Mouse (Mus musculus) embryonic stem cell, embryonic (primary cell): ENCODE data around the gene Crx.

ENCODE experiments used
- CTCF ChIA-PET, 4 experiments: fragments of 300-600 bp in 2 of 4; fragments of 350-600 bp in 2 of 4; sonication (Branson Sonifier 250); formaldehyde crosslinking; loops; one replicate each; lab custom pipeline; 2022; ENCODE audit warnings: inconsistent platforms in 2 of 4; lab: Charles Lee
- POLR2A ChIA-PET, 4 experiments: fragments of 300-600 bp in 2 of 4; fragments of 350-600 bp in 2 of 4; sonication (Branson Sonifier 250); formaldehyde crosslinking; loops; one replicate each; lab custom pipeline; 2022; ENCODE audit warnings: antibody characterized with exemption in 4 of 4, inconsistent platforms in 1 of 4; lab: Charles Lee

Gene Crx

DNA sequence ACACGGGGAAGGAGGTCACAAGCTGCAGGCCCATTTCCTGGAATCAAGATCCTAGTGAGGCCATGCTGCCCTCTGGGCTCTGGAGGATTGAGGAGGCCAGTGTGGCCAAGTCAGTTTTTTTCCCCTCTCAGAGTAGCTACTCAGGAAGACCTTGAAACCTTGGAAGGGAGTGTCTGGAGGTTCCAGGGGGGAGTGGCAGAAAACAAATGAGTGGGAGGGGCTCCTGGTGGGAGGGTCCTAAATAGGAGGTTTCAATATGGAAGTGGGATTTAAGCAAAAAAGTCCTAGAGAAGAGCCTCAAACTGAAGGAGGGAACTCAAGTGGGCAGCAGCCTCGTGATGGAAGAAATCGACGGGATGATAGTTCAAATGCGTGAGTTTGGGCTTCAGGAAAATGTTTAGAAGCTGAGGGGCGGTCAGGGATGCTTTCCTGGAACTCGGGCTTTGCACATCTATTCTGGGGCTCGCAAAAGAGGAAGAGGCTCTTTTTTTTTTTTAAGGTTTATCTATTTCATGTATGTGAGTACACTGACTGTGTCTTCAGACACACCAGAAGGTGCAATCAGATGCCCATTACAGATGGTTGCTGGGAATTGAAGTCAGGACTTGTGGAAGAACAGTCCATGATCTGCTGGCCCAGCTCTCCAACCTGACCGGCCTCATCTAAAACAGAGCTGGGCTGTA lies 21.7 kb upstream of the Crx start:
- ChIA-PET POLR2A (interaction anchor here in 2 of 4 experiments (0.5 to 1.5 kb wide), 16 partner anchors 8 to 231 kb away, joined by 3 to 13 read pairs (median 3); partner anchors contain the start of genes Crxos (in 2 of the 2), Napa (in 2 of the 2), Selenow (in 1 of the 2) and Slc8a2 (in 1 of the 2)), CTCF (interaction anchor here in 3 of 4 experiments (0.5 to 2.3 kb wide), 11 partner anchors 11 to 388 kb away, joined by 3 to 23 read pairs (median 5); partner anchors contain the start of gene Bicra (in 1 of the 3))

DNA sequence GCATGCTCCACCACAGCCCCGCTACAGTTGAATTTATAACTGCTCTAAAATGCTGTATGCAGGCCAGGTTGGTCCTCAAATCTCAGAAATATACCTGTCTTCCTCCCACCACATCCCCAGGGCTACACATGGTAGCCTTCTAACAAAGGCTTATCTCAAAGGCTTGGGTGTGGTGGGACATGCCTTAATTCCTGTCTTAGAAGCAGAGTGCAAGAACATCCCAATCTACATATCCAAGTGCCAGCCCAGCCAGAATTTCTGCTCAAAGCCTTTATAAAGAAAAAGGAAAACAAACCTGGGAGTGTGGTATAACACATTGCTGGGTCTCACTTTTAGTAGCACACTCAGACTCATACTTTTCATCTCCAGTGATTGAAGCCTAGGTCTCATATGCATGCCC lies 14.5 kb upstream of the Crx start:
- ChIA-PET POLR2A (interaction anchor here in 3 of 4 experiments (1.0 to 2.1 kb wide), 3 partner anchors 10 to 18 kb away, joined by 4 to 11 read pairs (median 6); no protein-coding TSS in a partner anchor), CTCF (interaction anchor here in 1 of 4 experiments (0.6 kb wide), 1 partner anchor 808 kb away, joined by 3 read pairs; no protein-coding TSS in a partner anchor)

DNA sequence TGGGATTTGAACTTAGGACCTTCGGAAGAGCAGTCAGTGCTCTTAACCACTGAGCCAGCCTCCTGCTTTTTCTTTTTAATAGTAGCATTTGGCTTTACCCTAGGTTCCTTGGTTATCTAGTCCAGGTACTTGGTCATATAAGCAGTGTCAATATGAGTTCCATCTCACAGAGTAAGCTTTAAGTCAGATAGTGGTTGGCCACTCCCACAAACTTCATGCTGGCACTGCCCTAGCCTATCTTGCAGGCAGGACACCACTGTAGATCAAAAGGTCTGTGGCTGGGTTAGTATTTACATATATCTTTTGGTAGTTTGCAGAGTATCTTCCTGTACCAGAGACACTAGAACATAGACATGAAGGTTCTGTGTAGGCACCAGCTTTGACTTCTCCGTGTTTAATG lies 4.4 kb upstream of the Crx start:
- POLR2A ChIA-PET = no interaction called here
- CTCF ChIA-PET = interaction anchor here in 2 of 4 experiments (0.8 to 1.9 kb wide), 2 partner anchors 25 to 28 kb away, joined by 3 to 6 read pairs; no protein-coding TSS in a partner anchor

GRCm38 (mm10) chr7:15882317-15882716 lies 2.5 kb upstream of the Crx start, which contains the start of gene Crxos:
Gene Crxos (plus strand): TSS chr7:15882617.
- ChIA-PET POLR2A (interaction anchor here in 3 of 4 experiments (0.6 to 1.1 kb wide), 3 partner anchors 19 to 84 kb away, joined by 3 to 6 read pairs (median 3); no protein-coding TSS in a partner anchor), CTCF (interaction anchor here in 3 of 4 experiments (0.6 to 1.9 kb wide), 3 partner anchors 30 kb away, joined by 3 to 6 read pairs (median 5); no protein-coding TSS in a partner anchor)

DNA sequence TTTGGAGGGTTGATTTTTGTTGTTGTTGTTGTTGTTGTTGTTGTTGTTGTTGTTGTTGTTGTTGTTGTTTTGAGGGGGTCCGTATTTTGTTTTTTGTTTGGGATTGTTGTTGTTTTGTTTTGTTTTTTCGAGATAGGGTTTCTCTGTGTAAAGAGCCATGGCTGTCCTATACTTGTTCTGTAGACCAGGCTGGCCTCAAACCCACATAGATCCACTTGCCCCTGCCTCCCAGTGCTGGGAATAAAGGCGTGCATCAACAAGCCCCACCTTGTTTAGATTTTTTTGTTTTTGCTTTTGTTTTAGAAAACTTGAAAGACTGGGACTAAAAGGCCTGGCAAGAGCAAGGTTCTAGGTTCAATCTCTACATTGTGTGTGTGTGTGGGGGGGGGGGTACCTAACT lies 2.1 kb upstream of the Crx start:
- POLR2A ChIA-PET = interaction anchor here in 2 of 4 experiments (0.6 to 1.1 kb wide), 2 partner anchors 20 to 85 kb away, joined by 3 to 6 read pairs; no protein-coding TSS in a partner anchor

DNA sequence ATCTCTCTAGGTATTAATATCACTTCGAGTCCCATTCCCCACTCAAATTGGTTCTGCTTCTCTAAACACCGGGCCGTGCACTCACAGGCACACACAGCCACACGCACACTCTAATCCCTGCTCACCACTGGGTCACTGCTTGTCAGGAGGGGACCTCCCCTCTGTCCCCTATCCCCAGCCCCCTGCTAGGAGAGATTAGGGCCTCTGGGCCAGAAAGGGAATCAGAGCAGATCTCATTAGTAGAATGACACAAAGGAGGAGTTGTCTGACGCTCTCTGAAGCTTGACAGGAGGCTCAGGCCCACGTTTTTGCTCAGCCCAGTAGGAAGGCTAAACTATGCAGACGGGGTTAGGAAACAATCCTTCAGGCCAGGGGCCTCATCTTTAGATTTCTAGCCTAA lies 1.6 kb upstream of the Crx start:
- ChIA-PET CTCF (interaction anchor here in 1 of 4 experiments (1.0 kb wide), 1 partner anchor 31 kb away, joined by 3 read pairs; no protein-coding TSS in a partner anchor), POLR2A (interaction anchor here in 1 of 4 experiments (1.1 kb wide), 1 partner anchor 20 kb away, joined by 3 read pairs; no protein-coding TSS in a partner anchor)

More for the DNA sequence above, 2.1 kb upstream of the Crx start:
- CTCF ChIA-PET = interaction anchor here in 2 of 4 experiments (0.6 to 1.0 kb wide), 2 partner anchors 30 to 31 kb away, joined by 3 read pairs; no protein-coding TSS in a partner anchor

DNA sequence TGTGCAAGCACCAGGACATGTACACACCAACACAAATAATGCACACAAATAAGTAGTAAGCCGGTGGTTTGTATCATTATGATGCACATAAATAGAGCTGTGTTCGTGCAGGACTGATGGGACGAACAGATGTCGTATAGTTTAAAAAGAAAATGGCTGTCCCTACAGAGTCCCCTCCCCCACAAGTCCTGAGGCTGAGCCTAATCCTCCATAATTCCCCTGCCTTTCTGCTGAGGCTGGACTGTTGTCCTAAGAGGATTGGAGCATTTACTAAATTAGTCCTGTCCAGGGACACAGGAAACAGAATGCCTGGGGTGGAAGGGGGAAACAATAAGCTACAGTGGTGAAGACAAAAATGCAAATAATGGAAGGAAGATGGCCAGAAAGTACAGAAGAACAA lies 15.7 kb downstream of the Crx start:
- ChIA-PET POLR2A (no interaction called here), CTCF (no interaction called here)

GRCm38 (mm10) chr7:15859657-15860056 lies 20.1 kb downstream of the Crx start:
- ChIA-PET CTCF (interaction anchor here (0.6 to 2.0 kb wide), 13 partner anchors 25 to 401 kb away, joined by 3 to 22 read pairs (median 5); partner anchors contain the start of gene Ehd2 (in 1 of the 4)), POLR2A (interaction anchor here in 2 of 4 experiments (0.6 to 1.3 kb wide), 4 partner anchors 9 to 52 kb away, joined by 3 to 4 read pairs (median 4); no protein-coding TSS in a partner anchor)

GRCm38 (mm10) chr7:15839578-15839977 lies 40.2 kb downstream of the Crx start, which contains the start of gene Obox6:
Gene Obox6 (minus strand): TSS chr7:15839678.
- ChIA-PET CTCF (interaction anchor here in 1 of 4 experiments (0.7 kb wide), 1 partner anchor 77 kb away, joined by 3 read pairs; no protein-coding TSS in a partner anchor), POLR2A (interaction anchor here in 2 of 4 experiments (0.6 kb wide), 3 partner anchors 34 to 423 kb away, joined by 3 to 12 read pairs (median 3); no protein-coding TSS in a partner anchor)
